9 mouse cellular contexts compared by ENCODE assay signal in genomic region chr3:89842258-89842657, GRCm38 (mm10). TPM values are rescaled to one million over a fixed set of nuclear protein-coding genes. Genes with fewer than 3 reads are reported as not detected.
DNase-seq lines count a peak whose midpoint lies in the region; ATAC-seq and TF ChIP-seq lines count a peak whose summit lies in the region.
"Had no signal": no experiment of that assay in that cellular context is flagged by ENCODE, and none has a peak within 500 bp of the region (broad histone marks: within the 10 kb centered on the region; RNA-seq: fewer than 3 reads in every experiment).

No protein-coding gene starts in this region.

- WGBS in lung, postnatal 0 days, result 65% methylated on average over 4 of the region's 4 CpGs

- peak; percentile 72 for TF ChIP-seq CTCF in lung, postnatal 0 days (IDR thresholded peaks at IDR 0.05)

- no peak for TF ChIP-seq EP300 in lung, postnatal 0 days (IDR thresholded peaks at IDR 0.05)

- no peaks in the 10 kb centered on the region for H3K36me3 ChIP-seq in lung, postnatal 0 days (ENCODE audit: insufficient read depth, low read length)
- H3K36me3 ChIP-seq: neural tube, embryonic 12.5 days had no signal

- H3K27ac ChIP-seq in lung, postnatal 0 days (ENCODE audit: low read length), result no peak overlapping the region
- H3K27ac ChIP-seq: neural tube, embryonic 12.5 days had no signal

- peak; percentile 63 for DNase-seq in adrenal gland, postnatal 10 days
- DNase-seq in adrenal gland, adult 8-10 months, result no peak
- peak; percentile 28 to 67 for DNase-seq in left cerebral cortex, postnatal 14 days (ENCODE audit: low spot score in 2 of 2)
- no peak for DNase-seq in left cerebral cortex, adult 8-10 months (ENCODE audit: low spot score in 2 of 2)
- DNase-seq in c-Kit-negative CD71-positive TER-119-positive erythroid progenitor cells, embryonic 14.5 days (ENCODE audit: low read depth, low spot score), result peak; percentile 50
- DNase-seq in lung, postnatal 0 days (ENCODE audit: low spot score), result no peak
- DNase-seq in urinary bladder, postnatal 14 days (ENCODE audit: low spot score), result no peak
- no peak for DNase-seq in left cerebral cortex, postnatal 25 days (ENCODE audit: low spot score in 2 of 2)

- no peaks in the 10 kb centered on the region for H3K27me3 ChIP-seq in lung, postnatal 0 days (replicated peaks; ENCODE audit: insufficient read depth, low read length)
- H3K27me3 ChIP-seq: neural tube, embryonic 12.5 days had no signal

- H3K9me3 ChIP-seq in lung, postnatal 0 days (ENCODE audit: low read length), result no peaks in the 10 kb centered on the region
- H3K9me3 ChIP-seq: neural tube, embryonic 12.5 days had no signal

- no peak for ATAC-seq in lung, postnatal 0 days

- no peak overlapping the region for H3K4me3 ChIP-seq in lung, postnatal 0 days (ENCODE audit: low read depth, low read length)
- H3K4me3 ChIP-seq: neural tube, embryonic 12.5 days had no signal

- H3K9ac ChIP-seq in lung, postnatal 0 days (replicated peaks; ENCODE audit: low read depth), result no peak overlapping the region
- H3K9ac ChIP-seq: neural tube, embryonic 12.5 days had no signal

- H3K4me1 ChIP-seq in lung, postnatal 0 days (ENCODE audit: insufficient read depth, low read depth, low read length), result no peaks in the 10 kb centered on the region
- H3K4me1 ChIP-seq: neural tube, embryonic 12.5 days had no signal

- intact Hi-C loops in left cerebral cortex, postnatal 14 days (cut with DNase I), result no loop called here
- intact Hi-C loops in left cerebral cortex, postnatal 25 days (cut with DNase I), result no loop called here

- H3K4me2 ChIP-seq in lung, postnatal 0 days (replicated peaks; ENCODE audit: low read depth, low read length), result no peak overlapping the region
- H3K4me2 ChIP-seq: neural tube, embryonic 12.5 days had no signal

RNA-seq across cellular contexts. Expression of gene She, which starts 11.1 kb away (rescaled TPM):
- total RNA-seq in adrenal gland, postnatal 10 days (2021), result 10 to 100 TPM; 14.9 to 17.5 TPM
- 10 to 100 TPM in 2 of 4 experiments, 1 to 10 TPM in 2; 5.6 to 11.6 (median 10.1) TPM for total RNA-seq in adrenal gland, adult 8-10 months (2022)
- total RNA-seq in left cerebral cortex, postnatal 14 days (2021), result 1 to 10 TPM; 3.6 to 3.7 TPM
- total RNA-seq in left cerebral cortex, adult 8-10 months (2022), result 1 to 10 TPM; 2.7 to 3.7 (median 3.4) TPM
- polyA plus RNA-seq in lung, postnatal 0 days (2015; fragmentation: Nextera tagmentation; extraction: Ambion mirVana), result 11.2 and 12.1 TPM in 2 replicates
- 1 to 10 TPM; 3.1 to 3.4 TPM for total RNA-seq in left cerebral cortex, postnatal 25 days (2021)

Comparison
In these comparisons a context has a peak if more than half of its experiments do, and no peak if none do; other contexts are left out.
1. DNase-seq: peak in adrenal gland, postnatal 10 days (single experiment), left cerebral cortex, postnatal 14 days (2 of 2) and c-Kit-negative CD71-positive TER-119-positive erythroid progenitor cells, embryonic 14.5 days (single experiment); none in adrenal gland, adult 8-10 months (single experiment), left cerebral cortex, adult 8-10 months (0 of 2), lung, postnatal 0 days (single experiment), urinary bladder, postnatal 14 days (single experiment) and left cerebral cortex, postnatal 25 days (0 of 2).